Mouse (Mus musculus): ENCODE measurements around the gene Usp39. TPM values are rescaled to one million over a fixed set of nuclear protein-coding genes. Genes with fewer than 3 reads are reported as not detected.

Gene Usp39
- total RNA-seq, 1 experiment = 76.9 TPM

DNA sequence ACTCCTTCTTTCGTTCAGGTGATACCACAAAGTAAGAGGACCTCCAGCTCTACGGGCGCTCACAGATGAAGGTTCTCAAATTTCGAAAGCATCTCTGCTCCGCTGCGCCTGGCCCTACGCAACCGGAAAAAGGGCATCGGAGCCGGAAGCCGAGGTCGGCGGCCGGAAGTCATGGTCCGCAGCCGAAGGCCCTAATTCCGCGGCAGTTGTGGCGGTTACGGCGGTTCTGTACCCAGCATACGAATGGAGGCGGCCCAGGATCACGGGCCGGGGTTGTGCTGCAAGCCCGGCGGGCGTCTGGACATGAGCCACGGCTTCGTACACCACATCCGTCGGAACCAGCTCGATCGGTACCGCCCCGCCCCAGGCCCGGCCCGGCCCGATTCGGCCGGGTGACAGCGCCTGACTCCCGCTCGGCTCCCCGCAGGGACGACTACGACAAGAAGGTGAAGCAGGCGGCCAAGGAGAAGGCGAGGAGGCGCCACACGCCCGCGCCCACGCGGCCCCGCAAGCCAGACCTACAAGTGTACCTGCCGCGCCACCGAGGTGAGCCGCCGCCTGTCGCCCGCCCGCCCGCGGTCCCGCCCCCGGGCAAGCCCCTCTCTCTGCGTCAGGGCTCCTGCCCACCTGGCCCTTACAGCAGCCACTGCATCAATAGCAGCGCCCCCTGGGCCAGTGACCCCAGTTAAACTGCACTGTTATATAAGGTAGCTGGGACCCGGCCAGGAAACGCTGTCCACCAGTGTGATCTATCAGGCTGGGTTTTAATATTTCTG, 2.4 kb upstream of the Usp39 start, which contains the start of gene 0610030E20Rik:
Gene 0610030E20Rik, plus strand, starts transcription at position 152 of the 776 bp plus-strand sequence.
- TF ChIP-seq CHD2 (IDR thresholded peaks at IDR 0.05; ENCODE audit: low read depth, low read length) (no peak), MAFK (IDR thresholded peaks at IDR 0.05; ENCODE audit: insufficient read depth, low read depth, low read length) (no peak), ZC3H11A (IDR thresholded peaks at IDR 0.05; ENCODE audit: borderline replicate concordance, low read depth, low read length) (no peak), HCFC1 (IDR thresholded peaks at IDR 0.05; ENCODE audit: borderline replicate concordance, insufficient read depth, low read length) (no peak)
- Histone ChIP-seq H3K9ac (ENCODE audit: insufficient read depth, low read depth, low read length, poor library complexity, severe bottlenecking) (peak within 1 kb of the TSS; percentile 55), H3K9me3 (ENCODE audit: control insufficient read depth, insufficient read depth, low read depth, low read length) (no peaks in the 10 kb centered on the region), H3K36me3 (ENCODE audit: control insufficient read depth, insufficient read depth, low read length, poor library complexity, severe bottlenecking) (peaks cover 5% of the 10 kb centered on the region; the same call in 1 of the 2 replicates), H3K27ac (ENCODE audit: insufficient read depth, low read depth, low read length, poor library complexity, severe bottlenecking) (0 out of 2 replicates have a peak within 1 kb of the TSS, but pooled peaks have one; percentile 0), H3K4me1 (ENCODE audit: control insufficient read depth in 2 of 2, insufficient read depth in 2 of 2, low read length in 2 of 2, poor library complexity in 1 of 2) (peaks cover 0 to 5% of the 10 kb centered on the region in 2 experiments; a peak in 1 of 4 replicates), H3K4me3 (ENCODE audit: insufficient read depth in 1 of 2, low read depth in 1 of 2, low read length in 2 of 2, poor library complexity in 1 of 2, severe bottlenecking in 1 of 2) (peak within 1 kb of the TSS; percentile 73 to 85)
- DNase-seq (ENCODE audit: low read depth, low spot score) = no peak
- in situ Hi-C loops (cut with MboI; ENCODE audit: low sequenced_read_pairs in 2 of 2, unreplicated experiment in 2 of 2) = no loop called here

DNA sequence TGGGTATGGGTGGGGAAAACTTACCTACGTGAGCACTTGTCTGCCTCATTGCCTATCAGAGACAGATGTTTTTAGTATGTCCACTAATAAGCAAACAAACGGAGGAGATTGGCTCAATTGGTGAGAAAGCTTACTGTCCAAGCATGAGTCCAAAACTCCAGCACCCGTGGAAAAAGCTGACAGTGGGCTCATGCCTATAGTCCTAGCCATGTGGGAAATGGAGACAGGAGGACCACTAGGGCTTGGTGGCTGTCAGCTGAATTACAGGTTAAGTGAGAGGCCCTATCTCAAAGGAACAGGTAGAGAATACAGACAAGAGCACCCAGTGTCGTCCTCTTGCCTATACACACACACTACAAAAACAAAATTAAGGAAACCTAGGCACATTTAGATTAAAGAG, 1.3 kb upstream of the Usp39 start:
- Histone ChIP-seq H3K9me3 (ENCODE audit: control insufficient read depth, insufficient read depth, low read depth, low read length) (no peaks in the 10 kb centered on the region), H3K4me1 (ENCODE audit: control insufficient read depth in 2 of 2, insufficient read depth in 2 of 2, low read length in 2 of 2, poor library complexity in 1 of 2) (peaks cover 0 to 5% of the 10 kb centered on the region in 2 experiments; a peak in 1 of 4 replicates), H3K36me3 (ENCODE audit: control insufficient read depth, insufficient read depth, low read length, poor library complexity, severe bottlenecking) (peaks cover 5% of the 10 kb centered on the region), H3K9ac (ENCODE audit: insufficient read depth, low read depth, low read length, poor library complexity, severe bottlenecking) (no peak overlapping the region), H3K4me3 (ENCODE audit: insufficient read depth in 1 of 2, low read depth in 1 of 2, low read length in 2 of 2, poor library complexity in 1 of 2, severe bottlenecking in 1 of 2) (no peak overlapping the region), H3K27ac (ENCODE audit: insufficient read depth, low read depth, low read length, poor library complexity, severe bottlenecking) (no peak overlapping the region)
- TF ChIP-seq ZC3H11A (IDR thresholded peaks at IDR 0.05; ENCODE audit: borderline replicate concordance, low read depth, low read length) = no peak
- no peak for TF ChIP-seq MAFK (IDR thresholded peaks at IDR 0.05; ENCODE audit: insufficient read depth, low read depth, low read length)
- TF ChIP-seq CHD2 (IDR thresholded peaks at IDR 0.05; ENCODE audit: low read depth, low read length) = no peak
- TF ChIP-seq HCFC1 (IDR thresholded peaks at IDR 0.05; ENCODE audit: borderline replicate concordance, insufficient read depth, low read length) = no peak
- TF ChIP-seq ZNF384 (IDR thresholded peaks at IDR 0.05; ENCODE audit: low read depth, low read length) = no peak
- in situ Hi-C loops (cut with MboI; ENCODE audit: low sequenced_read_pairs in 2 of 2, unreplicated experiment in 2 of 2) = no loop called here
- DNase-seq (ENCODE audit: low read depth, low spot score) = no peak

DNA sequence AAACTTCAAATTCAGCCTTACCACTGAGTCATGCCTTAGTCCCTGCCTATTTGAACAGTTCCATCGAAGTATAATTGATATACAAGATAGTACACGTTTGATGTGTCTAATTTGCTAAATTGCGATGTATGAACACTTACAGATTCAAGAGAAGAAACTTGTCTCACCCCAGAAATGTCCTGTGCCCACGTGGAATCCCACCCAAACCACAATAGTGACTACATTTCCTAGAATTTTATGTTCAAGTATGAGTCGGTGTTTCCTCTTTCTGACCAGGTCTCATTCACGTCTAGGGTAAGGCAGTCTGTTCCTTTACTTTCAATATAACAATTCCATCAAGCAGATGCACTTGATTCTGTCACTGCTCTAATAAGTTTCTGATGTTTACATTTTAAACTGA, 649 bp upstream of the Usp39 start:
- H3K4me3 ChIP-seq (ENCODE audit: insufficient read depth in 1 of 2, low read depth in 1 of 2, low read length in 2 of 2, poor library complexity in 1 of 2, severe bottlenecking in 1 of 2) = no peak overlapping the region; a peak in 1 of 4 replicates
- H3K27ac ChIP-seq (ENCODE audit: insufficient read depth, low read depth, low read length, poor library complexity, severe bottlenecking) = no peak overlapping the region
- H3K9me3 ChIP-seq (ENCODE audit: control insufficient read depth, insufficient read depth, low read depth, low read length) = no peaks in the 10 kb centered on the region
- in situ Hi-C loops (cut with MboI; ENCODE audit: low sequenced_read_pairs in 2 of 2, unreplicated experiment in 2 of 2) = no loop called here
- DNase-seq (ENCODE audit: low read depth, low spot score) = no peak
- TF ChIP-seq ZC3H11A (IDR thresholded peaks at IDR 0.05; ENCODE audit: borderline replicate concordance, low read depth, low read length) (no peak), CHD2 (IDR thresholded peaks at IDR 0.05; ENCODE audit: low read depth, low read length) (no peak), MAFK (IDR thresholded peaks at IDR 0.05; ENCODE audit: insufficient read depth, low read depth, low read length) (no peak), ZNF384 (IDR thresholded peaks at IDR 0.05; ENCODE audit: low read depth, low read length) (no peak), HCFC1 (IDR thresholded peaks at IDR 0.05; ENCODE audit: borderline replicate concordance, insufficient read depth, low read length) (no peak)
- peaks cover 2% of the 10 kb centered on the region for H3K36me3 ChIP-seq (ENCODE audit: control insufficient read depth, insufficient read depth, low read length, poor library complexity, severe bottlenecking)
- H3K4me1 ChIP-seq (ENCODE audit: control insufficient read depth in 2 of 2, insufficient read depth in 2 of 2, low read length in 2 of 2, poor library complexity in 1 of 2) = peaks cover 0 to 5% of the 10 kb centered on the region in 2 experiments; a peak in 1 of 4 replicates
- H3K9ac ChIP-seq (ENCODE audit: insufficient read depth, low read depth, low read length, poor library complexity, severe bottlenecking) = no peak overlapping the region

DNA sequence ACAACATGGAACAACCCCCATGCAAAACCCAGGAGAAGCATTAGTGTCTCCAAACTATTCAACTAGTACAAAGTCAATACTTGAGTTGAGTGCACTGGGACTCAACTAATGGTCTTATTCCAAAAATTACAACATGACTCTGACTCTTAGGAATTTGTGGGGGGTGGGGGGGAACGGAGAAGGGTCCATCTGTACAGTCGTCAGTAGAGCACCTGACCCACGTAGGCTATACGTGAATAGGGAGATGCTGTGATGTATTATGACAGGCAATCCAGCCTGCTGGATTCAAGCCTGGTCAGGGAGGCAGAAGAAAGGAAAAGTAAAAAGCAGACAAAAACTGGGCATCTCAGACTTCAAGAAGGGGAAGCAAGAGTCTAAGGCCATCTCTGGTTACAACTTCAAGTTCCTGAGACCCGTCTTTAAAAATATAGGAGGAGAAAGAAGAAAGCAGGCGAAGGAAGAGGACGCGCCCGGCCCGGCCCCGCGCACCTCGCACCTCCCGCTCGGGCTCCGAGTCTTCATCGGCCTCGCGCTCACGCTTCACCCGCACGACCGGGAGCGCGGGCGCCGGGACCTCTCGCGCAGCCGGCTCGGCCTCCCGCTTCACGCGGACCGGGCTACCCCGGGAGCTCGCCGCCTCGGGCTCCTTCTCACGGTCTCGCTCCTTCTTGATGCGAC, 449 bp downstream of the Usp39 start:
- Histone ChIP-seq H3K4me1 (ENCODE audit: control insufficient read depth in 2 of 2, insufficient read depth in 2 of 2, low read length in 2 of 2, poor library complexity in 1 of 2) (peaks cover 0 to 5% of the 10 kb centered on the region in 2 experiments; a peak in 1 of 4 replicates), H3K9ac (ENCODE audit: insufficient read depth, low read depth, low read length, poor library complexity, severe bottlenecking) (peak overlapping the region; percentile 94), H3K4me3 (ENCODE audit: insufficient read depth in 1 of 2, low read depth in 1 of 2, low read length in 2 of 2, poor library complexity in 1 of 2, severe bottlenecking in 1 of 2) (peak overlapping the region; percentile 79 to 86), H3K36me3 (ENCODE audit: control insufficient read depth, insufficient read depth, low read length, poor library complexity, severe bottlenecking) (peaks cover 2% of the 10 kb centered on the region; the same call in 1 of the 2 replicates), H3K9me3 (ENCODE audit: control insufficient read depth, insufficient read depth, low read depth, low read length) (no peaks in the 10 kb centered on the region), H3K27ac (ENCODE audit: insufficient read depth, low read depth, low read length, poor library complexity, severe bottlenecking) (no peak overlapping the region)
- no peak for DNase-seq (ENCODE audit: low read depth, low spot score)
- TF ChIP-seq ZC3H11A (IDR thresholded peaks at IDR 0.05; ENCODE audit: borderline replicate concordance, low read depth, low read length) (no peak), HCFC1 (IDR thresholded peaks at IDR 0.05; ENCODE audit: borderline replicate concordance, insufficient read depth, low read length) (no peak; the same call in 1 of the 2 replicates), MAFK (IDR thresholded peaks at IDR 0.05; ENCODE audit: insufficient read depth, low read depth, low read length) (no peak), CHD2 (IDR thresholded peaks at IDR 0.05; ENCODE audit: low read depth, low read length) (no peak), ZNF384 (IDR thresholded peaks at IDR 0.05; ENCODE audit: low read depth, low read length) (no peak)
- in situ Hi-C loops (cut with MboI; ENCODE audit: low sequenced_read_pairs in 2 of 2, unreplicated experiment in 2 of 2) = no loop called here

Data from ES-E14 (cell line).